ENCODE assay signal across 23 mouse cellular contexts in the genomic region with DNA sequence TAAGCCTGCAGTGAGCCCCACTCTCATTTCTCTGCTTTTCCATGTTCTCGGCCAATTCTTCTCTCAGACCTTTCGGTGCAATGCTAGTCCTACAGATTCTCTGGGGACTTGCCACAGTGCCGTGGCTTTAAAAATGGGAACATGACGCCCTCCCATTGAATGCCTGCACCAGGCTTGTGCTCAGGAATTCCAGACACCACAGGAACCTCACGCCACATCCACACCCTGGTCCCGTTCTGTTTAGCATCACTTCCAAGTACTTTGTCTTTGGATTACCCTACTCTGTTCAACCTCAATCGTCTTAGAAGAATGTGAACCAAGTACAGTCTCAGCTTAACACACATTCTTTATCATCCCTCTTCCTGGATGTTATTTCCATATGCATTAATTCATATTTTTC.
DNase-seq lines count a peak whose midpoint lies in the region; ATAC-seq and TF ChIP-seq lines count a peak whose summit lies in the region.
"Had no signal": no experiment of that assay in that cellular context is flagged by ENCODE, and none has a peak within 500 bp of the region (broad histone marks: within the 10 kb centered on the region; RNA-seq: fewer than 3 reads in every experiment).

No protein-coding gene starts in this region.

- peak overlapping the region; percentile 22; the same call in 1 of the 2 replicates for H3K4me3 ChIP-seq in testis, adult 2 months (ENCODE audit: control insufficient read depth, low read depth, low read length)
- no peak overlapping the region for H3K4me3 ChIP-seq in kidney, adult 2 months (ENCODE audit: insufficient read depth, low read depth, low read length)
- H3K4me3 ChIP-seq: embryonic facial prominence, embryonic 10.5 days; embryonic facial prominence, embryonic 12.5 days; forebrain, embryonic 10.5 days; forebrain, embryonic 12.5 days had no signal

- no peaks in the 10 kb centered on the region for H3K36me3 ChIP-seq in testis, adult 2 months (ENCODE audit: control insufficient read depth, insufficient read depth, low read length)
- no peaks in the 10 kb centered on the region for H3K36me3 ChIP-seq in kidney, adult 2 months (ENCODE audit: control insufficient read depth, insufficient read depth, low read length)
- H3K36me3 ChIP-seq: embryonic facial prominence, embryonic 10.5 days; embryonic facial prominence, embryonic 12.5 days; forebrain, embryonic 10.5 days; forebrain, embryonic 12.5 days; G1E had no signal

- no peak overlapping the region for H3K27ac ChIP-seq in testis, adult 2 months (ENCODE audit: control insufficient read depth, insufficient read depth, low read depth, low read length)
- H3K27ac ChIP-seq in kidney, adult 2 months (ENCODE audit: insufficient read depth, low read depth, low read length) = no peak overlapping the region
- H3K27ac ChIP-seq: embryonic facial prominence, embryonic 10.5 days; embryonic facial prominence, embryonic 12.5 days; forebrain, embryonic 10.5 days; forebrain, embryonic 12.5 days had no signal

- ATAC-seq in erythroid progenitor cell, adult 5-6 weeks (replicated peaks; ENCODE audit: low FRiP score, poor library complexity, severe bottlenecking) = no peak
- ATAC-seq: activated CD4-positive, CD25-positive, alpha-beta regulatory T cell, adult 4 months; forebrain, embryonic 14.5 days; forebrain, embryonic 16.5 days; Patski had no signal

- H3K4me1 ChIP-seq in testis, adult 2 months (ENCODE audit: control insufficient read depth, insufficient read depth, low read length) = peaks cover 9% of the 10 kb centered on the region
- no peaks in the 10 kb centered on the region for H3K4me1 ChIP-seq in kidney, adult 2 months (ENCODE audit: control insufficient read depth, insufficient read depth, low read length)
- H3K4me1 ChIP-seq: embryonic facial prominence, embryonic 10.5 days; embryonic facial prominence, embryonic 12.5 days; forebrain, embryonic 10.5 days; forebrain, embryonic 12.5 days had no signal

- no peak for TF ChIP-seq POLR2A in testis, adult 2 months (IDR thresholded peaks at IDR 0.05; ENCODE audit: control insufficient read depth, low read depth, low read length)
- TF ChIP-seq POLR2A in kidney, adult 2 months (IDR thresholded peaks at IDR 0.05; ENCODE audit: low read depth, low read length) = no peak

- H3K27me3 ChIP-seq in testis, adult 2 months (ENCODE audit: control insufficient read depth, insufficient read depth, low read length) = no peaks in the 10 kb centered on the region
- no peaks in the 10 kb centered on the region for H3K27me3 ChIP-seq in kidney, adult 2 months (replicated peaks; ENCODE audit: control insufficient read depth, insufficient read depth, low read length)
- H3K27me3 ChIP-seq: embryonic facial prominence, embryonic 12.5 days; forebrain, embryonic 12.5 days had no signal

- TF ChIP-seq CTCF in testis, adult 2 months (IDR thresholded peaks at IDR 0.05; ENCODE audit: control insufficient read depth, insufficient read depth, insufficient replicate concordance, low read depth, low read length) = no peak
- no peak for TF ChIP-seq CTCF in kidney, adult 2 months (conservative IDR thresholded peaks at IDR 0.05; ENCODE audit: insufficient read depth, insufficient read length, low read depth, low read length)

- DNase-seq in testis, postnatal 10 days (ENCODE audit: low spot score) = no peak
- peak; percentile 88 for DNase-seq in R1 (ENCODE audit: low read depth, low spot score)
- DNase-seq in yolk sac, embryonic 10.5 days (ENCODE audit: low spot score) = peak; percentile 7
- no peak for DNase-seq in kidney, adult 2 months
- DNase-seq: adrenal gland, adult 8-10 months; adrenal gland, postnatal 14 days; adrenal gland, postnatal 36 days; cerebellum, adult 11-12 months; cerebellum, adult 2 months; cerebellum, adult 9-10 months; cerebellum, postnatal 10 days; cerebellum, postnatal 25 days had no signal

- WGBS in kidney, adult 2 months = 88% methylated on average over 7 of the region's 7 CpGs

Comparison
In these comparisons a context has a peak if more than half of its experiments do, and no peak if none do; other contexts are left out.
1. DNase-seq: peak in R1 (single experiment) and yolk sac, embryonic 10.5 days (single experiment); none in testis, postnatal 10 days (single experiment) and kidney, adult 2 months (single experiment).